Mouse (Mus musculus): ENCODE data around the gene Csnk1d.

Csnk1d gene

GRCm38 (mm10) chr11:120990951-120991526 is at the start of gene Csnk1d:
Gene Csnk1d (minus strand): TSS chr11:120991330.
- peak; percentile 94 for DNase-seq (ENCODE audit: low read depth, low spot score)

DNA sequence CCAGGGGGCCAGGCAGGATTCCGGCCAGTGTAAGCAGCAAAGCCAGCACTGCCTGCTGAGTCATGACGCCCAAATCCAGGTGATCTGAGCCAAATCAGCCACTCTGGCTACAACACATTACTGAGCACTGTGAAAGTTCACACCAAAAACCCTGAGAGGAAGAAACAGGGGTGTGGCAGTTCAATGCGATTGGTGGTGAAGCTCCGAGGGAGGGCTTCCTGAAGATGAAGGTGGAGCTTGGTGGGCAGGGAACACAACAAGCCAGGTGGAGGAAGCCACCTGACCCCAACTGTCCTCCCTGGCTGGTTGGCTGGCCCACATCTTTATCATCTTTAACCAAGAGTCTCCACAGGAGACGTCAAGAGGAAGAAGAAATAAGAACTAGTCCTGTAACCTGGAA is 48.2 kb upstream of the Csnk1d start, which contains the start of gene Cd7:
Gene Cd7, minus strand, starts transcription at position 117 of the 400 bp plus-strand sequence.
- DNase-seq (ENCODE audit: low read depth, low spot score) = peak; percentile 80

GRCm38 (mm10) chr11:121038366-121039240 is 47.5 kb upstream of the Csnk1d start:
- DNase-seq (ENCODE audit: low read depth, low spot score) = peak; percentile 71

DNA sequence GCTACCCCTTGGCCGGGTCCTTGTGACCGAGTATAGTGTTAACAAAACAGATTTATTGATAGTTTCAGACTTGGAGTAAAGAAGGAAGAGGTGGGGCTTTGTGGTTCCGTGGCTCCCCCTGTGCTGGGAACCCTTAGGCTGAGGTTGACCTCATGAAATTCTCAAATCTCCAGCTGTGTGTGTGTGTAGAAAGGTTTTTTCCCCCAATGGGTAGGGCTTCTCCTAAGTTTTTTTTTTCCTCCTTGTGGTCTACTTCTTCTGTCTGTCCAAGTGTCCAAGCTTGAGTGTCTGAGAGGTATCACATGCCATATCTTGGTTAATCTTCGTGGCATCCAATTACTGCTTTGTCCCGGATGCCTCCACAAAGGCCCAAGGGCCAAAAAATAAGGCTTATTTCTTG is 42.0 kb upstream of the Csnk1d start:
- no peak for DNase-seq (ENCODE audit: low read depth, low spot score)

DNA sequence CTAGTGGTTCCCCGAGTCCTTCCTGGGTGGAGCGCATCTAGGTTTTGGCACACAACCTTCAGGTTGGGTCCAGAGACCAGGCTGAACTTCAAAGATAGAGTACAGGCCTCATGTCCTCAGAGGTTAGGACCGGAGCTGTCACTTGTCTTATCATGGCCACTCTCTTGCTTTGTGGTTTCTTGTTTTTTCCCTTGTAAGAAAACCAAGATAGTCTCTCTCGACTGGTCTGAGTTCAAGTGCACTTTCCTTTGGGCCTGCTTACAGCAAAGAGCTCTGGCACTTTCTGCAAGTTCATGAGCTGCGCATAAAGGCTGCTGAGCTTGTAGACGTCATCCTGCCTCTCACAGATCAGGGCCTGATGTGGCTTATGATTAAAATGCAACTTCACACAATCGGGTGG is 36.1 kb upstream of the Csnk1d start:
- DNase-seq (ENCODE audit: low read depth, low spot score) = peak; percentile 62

DNA sequence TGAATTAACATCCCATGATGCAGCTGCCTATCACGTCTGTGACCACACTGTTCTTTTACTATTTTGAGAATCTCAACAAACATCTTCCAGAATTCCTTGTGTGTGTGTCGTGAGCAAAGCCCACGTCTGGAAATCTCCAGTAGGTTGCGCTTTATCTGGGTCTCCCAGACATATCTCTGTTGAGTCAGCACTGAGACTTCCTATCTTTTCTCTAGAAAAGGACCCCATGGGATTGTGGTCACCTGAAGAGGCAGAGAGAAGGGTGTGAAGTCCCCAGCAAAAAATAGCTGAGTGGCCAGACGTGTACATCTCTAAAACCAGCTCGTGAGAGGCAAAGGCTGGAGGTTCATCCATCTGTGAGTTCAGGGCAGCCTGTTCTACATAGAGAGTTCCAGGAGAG is 33.0 kb upstream of the Csnk1d start:
- DNase-seq (ENCODE audit: low read depth, low spot score) = no peak

DNA sequence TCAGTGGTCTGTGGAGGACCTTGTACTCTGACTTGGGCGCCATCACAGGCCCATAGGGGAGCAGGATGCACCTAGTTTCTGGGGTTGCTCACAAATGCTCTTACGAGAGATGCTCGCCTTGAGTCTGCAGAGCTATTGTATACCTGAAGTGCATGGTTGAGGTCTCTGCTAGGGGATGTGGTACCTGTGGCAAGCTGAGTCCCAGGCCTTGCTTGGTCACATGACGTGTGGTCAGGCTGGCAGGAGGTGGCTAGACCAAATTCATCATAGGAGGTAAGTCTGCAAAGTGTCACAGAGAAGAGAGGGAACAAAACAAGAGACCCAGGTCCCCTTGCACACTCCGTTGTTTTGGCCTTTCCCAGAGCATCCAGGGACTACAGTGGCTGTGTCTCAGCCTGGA is 28.4 kb upstream of the Csnk1d start:
- peak; percentile 54 for DNase-seq (ENCODE audit: low read depth, low spot score)

DNA sequence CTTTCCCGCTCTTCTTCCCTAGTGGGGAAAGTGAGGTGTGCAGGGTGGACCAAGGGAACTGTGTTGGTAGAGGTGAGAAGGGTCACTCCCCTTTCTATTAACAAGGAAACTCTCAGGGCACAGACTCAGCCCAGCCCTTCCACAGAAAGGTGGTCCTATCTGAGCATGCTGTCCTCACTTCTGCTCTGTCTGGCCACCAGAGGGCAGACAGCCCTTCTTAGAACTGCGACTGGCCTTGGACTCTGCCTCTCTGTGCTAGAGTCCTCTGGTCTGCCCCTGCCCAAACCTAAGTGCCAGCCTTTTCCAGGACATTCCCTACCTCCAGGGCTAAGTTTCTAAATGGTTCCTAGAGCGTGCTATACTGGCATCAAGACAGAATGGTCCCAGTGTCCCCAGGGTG is 26.6 kb upstream of the Csnk1d start:
- DNase-seq (ENCODE audit: low read depth, low spot score) = peak; percentile 68

GRCm38 (mm10) chr11:121015472-121015871 is 24.3 kb upstream of the Csnk1d start:
- DNase-seq (ENCODE audit: low read depth, low spot score) = no peak

- no peak for DNase-seq (ENCODE audit: low read depth, low spot score)
These were observed 23.8 kb upstream of the Csnk1d start for GRCm38 (mm10) chr11:121014896-121015300.

- no peak for DNase-seq (ENCODE audit: low read depth, low spot score)
These were observed 22.5 kb upstream of the Csnk1d start for GRCm38 (mm10) chr11:121013656-121014055.

DNA sequence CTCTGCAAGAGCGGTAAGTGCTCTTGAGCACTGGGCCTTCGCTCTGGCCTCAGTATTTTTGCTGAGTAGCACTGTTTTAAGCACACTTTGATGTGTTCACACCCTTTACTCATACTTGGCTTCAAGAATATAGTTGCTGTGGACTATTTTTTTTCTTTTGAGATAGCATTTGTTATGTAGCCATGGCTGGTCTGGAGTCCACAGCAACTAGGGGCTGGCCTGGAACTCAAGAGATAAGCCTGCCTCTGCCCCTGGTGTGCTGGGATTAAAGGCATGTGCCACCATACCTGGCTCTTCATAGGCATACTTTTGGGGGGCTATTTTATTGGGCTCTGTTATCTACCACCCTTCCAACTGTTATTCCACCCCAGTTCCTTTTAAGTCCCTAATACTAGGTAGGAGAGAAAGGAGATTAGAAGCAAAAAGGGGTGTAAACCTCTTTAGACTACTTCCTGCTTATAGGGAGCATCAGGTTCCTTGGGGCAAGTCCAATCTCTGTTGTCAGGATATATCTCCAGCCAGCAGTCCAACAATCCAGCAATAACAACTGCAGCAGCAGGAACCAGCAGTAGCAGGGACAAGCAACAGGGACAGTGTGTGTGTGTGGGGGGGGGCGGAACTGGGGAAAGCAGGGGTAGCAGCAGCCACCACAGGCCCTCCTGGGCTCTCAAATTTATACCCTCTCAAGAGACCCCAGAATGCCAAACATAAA is 19.1 kb upstream of the Csnk1d start:
- DNase-seq (ENCODE audit: low read depth, low spot score) = no peak

DNA sequence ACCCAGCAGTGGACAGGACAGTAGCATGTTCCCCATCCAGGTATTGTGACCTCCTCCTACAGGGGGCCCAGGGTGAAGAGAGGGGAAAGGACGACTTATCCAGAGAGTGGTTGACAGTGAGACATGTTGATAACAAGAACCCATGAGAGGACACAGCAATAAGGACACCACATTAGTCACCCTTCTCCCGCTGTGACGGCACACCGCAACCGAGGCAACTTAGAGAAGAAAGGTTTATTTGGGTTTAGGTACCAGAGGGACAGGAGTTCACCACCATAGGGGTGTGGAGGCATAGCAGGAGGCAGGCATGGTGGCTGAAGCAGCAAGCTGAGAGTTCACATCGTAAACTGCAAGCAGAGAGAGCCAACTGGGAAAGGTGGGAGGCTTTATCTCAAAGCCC is 15.1 kb upstream of the Csnk1d start:
- DNase-seq (ENCODE audit: low read depth, low spot score) = no peak

GRCm38 (mm10) chr11:121004281-121004680 is 13.2 kb upstream of the Csnk1d start:
- no peak for DNase-seq (ENCODE audit: low read depth, low spot score)

- no peak for DNase-seq (ENCODE audit: low read depth, low spot score)
These were observed 10.8 kb upstream of the Csnk1d start for GRCm38 (mm10) chr11:121001966-121002365.

DNA sequence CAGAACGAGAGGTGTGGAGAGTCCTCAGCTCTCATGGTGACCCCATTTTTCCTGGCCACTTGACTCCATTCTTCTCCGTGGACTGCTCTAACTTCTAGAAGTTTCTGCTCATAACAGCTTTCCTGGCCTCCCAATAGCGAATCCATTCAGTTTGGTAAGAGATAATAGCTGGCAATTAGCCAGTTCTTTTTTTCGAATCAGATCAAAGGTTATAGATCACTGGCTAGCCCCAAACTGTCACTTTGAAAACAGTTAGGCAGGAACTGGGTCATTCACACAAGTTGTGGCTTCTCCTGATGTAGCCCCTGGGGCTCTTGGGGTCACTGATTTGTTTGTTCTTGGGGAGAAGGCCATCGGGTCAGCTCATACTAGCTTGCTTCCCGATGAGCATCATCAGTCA is 3.6 kb upstream of the Csnk1d start:
- DNase-seq (ENCODE audit: low read depth, low spot score) = no peak

GRCm38 (mm10) chr11:120993586-120993985 is 2.5 kb upstream of the Csnk1d start:
- DNase-seq (ENCODE audit: low read depth, low spot score) = no peak

- no peak for DNase-seq (ENCODE audit: low read depth, low spot score)
These were observed 1.9 kb upstream of the Csnk1d start for GRCm38 (mm10) chr11:120993080-120993479.

DNA sequence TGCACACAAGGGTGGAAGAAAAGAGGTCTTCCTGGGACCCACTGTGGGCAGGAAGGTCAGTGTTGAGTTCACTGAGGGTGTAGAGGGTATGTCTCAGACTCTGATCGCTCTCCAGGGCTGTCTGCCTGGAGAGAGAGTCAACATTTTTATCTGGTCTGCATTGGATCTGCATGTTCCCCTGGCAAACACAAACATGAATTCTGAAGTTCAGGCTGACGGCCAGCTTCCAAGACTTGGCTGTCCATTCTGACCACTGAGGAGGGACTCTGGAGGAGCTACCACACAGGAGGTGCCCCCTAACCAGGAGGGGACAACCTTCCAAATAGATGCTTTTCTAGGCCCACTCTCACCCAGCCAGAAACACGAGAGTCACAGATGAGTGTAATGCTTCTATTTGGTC is 661 bp upstream of the Csnk1d start:
- no peak for DNase-seq (ENCODE audit: low read depth, low spot score)

- DNase-seq (ENCODE audit: low read depth, low spot score) = peak; percentile 68
These were observed 876 bp downstream of the Csnk1d start for GRCm38 (mm10) chr11:120990126-120990781.

- peak; percentile 17 for DNase-seq (ENCODE audit: low read depth, low spot score)
These were observed 1.6 kb downstream of the Csnk1d start for GRCm38 (mm10) chr11:120989523-120989922.

DNA sequence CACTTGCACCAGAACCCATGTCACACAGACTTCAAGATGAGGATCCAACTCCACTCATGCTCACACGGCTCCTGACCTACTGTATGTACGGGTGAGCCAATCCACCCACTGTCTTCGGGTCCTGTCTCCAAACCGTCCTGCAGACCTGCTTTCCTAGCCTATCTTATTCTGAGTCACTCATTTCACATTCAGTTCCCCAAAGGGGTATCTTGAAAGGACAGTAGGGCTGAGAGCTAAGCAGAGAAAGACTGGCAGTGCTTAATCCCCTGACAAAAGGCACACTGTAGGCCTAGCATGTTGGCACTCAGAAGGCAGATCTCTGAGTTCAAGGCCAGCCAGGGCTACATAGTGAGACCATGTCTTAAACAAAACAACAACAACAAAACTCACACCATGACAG is 2.7 kb downstream of the Csnk1d start:
- DNase-seq (ENCODE audit: low read depth, low spot score) = no peak

All from CD4-positive helper T cell, adult 2 months (primary cell).